Mouse (Mus musculus): ENCODE measurements at regions not wholly inside any gene's neighbourhood (a gene's known extent, or its start where the extent isn't known, plus 50 kb on each side); places are given as distances from the start of the nearest gene placed in this dataset.

DNA sequence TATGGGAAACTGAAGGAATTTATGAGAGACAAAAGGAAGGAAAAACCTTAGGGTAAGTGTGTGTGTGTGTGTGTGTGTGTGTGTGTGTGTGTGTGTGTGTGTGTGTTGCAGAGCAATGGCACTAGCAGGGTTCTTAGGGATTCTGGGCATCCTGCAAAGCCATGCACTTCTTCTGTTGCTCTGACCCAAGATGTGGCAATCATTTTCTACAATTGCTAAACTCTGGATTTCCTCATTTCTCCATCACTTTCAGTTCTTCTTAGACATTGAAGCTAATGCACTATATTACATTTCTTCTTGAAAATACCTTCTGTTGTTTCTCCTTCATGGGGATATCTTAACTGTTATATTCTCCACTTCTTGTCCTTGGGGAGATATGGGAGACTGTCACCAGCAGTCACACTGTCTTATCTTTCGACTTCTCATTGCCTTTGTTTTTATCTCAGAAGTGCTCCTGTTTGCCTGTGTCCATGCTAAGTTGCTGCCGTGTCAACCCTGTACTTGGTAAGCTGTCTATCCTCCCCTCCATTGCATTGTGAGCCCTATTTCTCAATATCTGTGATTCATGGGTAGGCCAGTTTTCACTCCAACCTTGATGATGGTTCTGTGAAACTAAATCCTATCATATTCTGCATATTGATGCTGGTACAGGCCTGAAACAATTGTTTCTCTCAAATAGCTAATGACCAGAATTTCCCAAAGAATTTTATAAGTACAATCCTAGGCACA is 742.4 kb downstream of the Gm826 start:
- TF ChIP-seq ZKSCAN1 (IDR thresholded peaks at IDR 0.05; ENCODE audit: borderline replicate concordance, low read depth, low read length) (no peak), ETS1 (conservative IDR thresholded peaks at IDR 0.05; ENCODE audit: low read depth, low read length) (no peak), POLR2A (IDR thresholded peaks at IDR 0.05; ENCODE audit: low read depth, low read length) (no peak), MAZ (IDR thresholded peaks at IDR 0.05; ENCODE audit: low read depth, low read length) (no peak), EP300 (IDR thresholded peaks at IDR 0.05; ENCODE audit: low read length) (no peak), TCF12 (IDR thresholded peaks at IDR 0.05; ENCODE audit: low read depth, low read length) (no peak), NELFE (IDR thresholded peaks at IDR 0.05; ENCODE audit: low read depth, low read length) (no peak), CTCF (conservative IDR thresholded peaks at IDR 0.05 in 1 of 2, IDR thresholded peaks at IDR 0.05 in 1 of 2; ENCODE audit: low read depth in 2 of 2, low read length in 2 of 2) (no peak), NRF1 (IDR thresholded peaks at IDR 0.05; ENCODE audit: low read depth, low read length) (no peak)
